Mouse (Mus musculus) gastrocnemius, adult 8-10 months (tissue): Measurements from ENCODE around the gene Mrps23. TPM values are rescaled to one million over a fixed set of nuclear protein-coding genes. Genes with fewer than 3 reads are reported as not detected.
"Not testable (repeated sequence)": the region's sequence is repeated elsewhere in the genome, so short reads cannot be mapped to it uniquely, and the experiment has no call there.

Experiments
- DNase-seq, 2 experiments: peaks; one replicate each; pipeline ENCODE4 v3.0.0; 2022; ENCODE audit warnings: low spot score in 2 of 2
- total RNA-seq, 4 experiments: library from RNA; stranded (reverse); gene quantifications; 2 replicates each; pipeline ENCODE4 v1.2.4; 2022

The Mrps23 gene
- total RNA-seq, 4 experiments from 2014 or later: 119 to 149 (median 140) TPM

DNA sequence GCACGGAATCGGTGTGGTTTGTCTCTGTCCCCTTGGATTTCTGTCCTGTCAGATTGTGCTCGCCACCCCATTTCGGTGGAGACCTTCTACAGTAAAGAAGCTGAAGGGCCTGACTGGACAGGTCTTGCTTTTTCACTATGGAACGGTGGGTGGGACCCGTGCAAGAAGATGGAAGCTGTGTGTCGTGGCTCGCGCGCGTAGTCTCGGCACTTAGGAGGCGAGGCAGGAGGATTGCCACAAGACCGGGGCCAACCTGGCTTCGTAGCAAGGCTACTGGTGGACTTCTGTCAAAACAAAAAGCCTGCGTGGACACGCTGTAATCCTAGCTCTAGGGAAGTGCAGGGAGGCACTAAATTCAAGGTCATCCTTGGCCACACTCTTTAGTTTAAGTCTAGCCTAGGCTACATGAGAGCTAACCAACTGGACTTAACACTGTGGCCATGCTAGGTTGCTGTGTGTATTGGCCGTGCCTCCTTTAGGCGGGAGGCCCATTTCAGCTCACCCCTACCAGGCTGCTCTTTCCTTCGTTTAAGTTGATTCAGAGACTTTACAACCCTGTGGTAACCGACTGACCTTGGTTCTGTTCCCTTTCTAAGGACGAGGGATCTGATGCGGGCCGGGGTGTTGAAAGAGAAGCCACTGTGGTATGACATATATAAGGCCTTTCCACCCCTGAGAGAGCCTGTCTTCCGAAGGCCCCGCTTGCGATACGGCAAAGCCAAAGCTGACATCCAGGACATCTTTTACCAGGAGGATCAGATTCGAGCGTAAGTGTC, 593 bp downstream of the Mrps23 start:
- DNase-seq: no peak

DNA sequence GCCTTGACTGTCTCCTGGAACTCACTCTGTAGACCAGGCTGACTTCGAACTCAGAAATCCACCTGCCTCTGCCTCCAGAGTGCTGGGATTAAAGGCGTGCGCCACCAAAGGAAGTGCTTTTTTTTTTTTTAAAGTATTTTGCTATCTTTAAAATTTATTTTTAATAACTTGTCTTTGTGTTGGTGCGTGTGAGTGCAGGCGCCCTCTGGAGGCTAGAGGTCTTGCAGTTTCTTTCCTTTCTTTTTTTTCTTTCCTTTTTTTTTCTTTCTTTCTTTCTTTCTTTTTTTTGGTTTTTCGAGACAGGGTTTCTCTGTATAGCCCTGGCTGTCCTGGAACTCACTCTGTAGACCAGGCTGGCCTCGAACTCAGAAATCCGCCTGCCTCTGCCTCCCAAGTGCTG, 2.4 kb downstream of the Mrps23 start:
- not testable (repeated sequence) for DNase-seq

DNA sequence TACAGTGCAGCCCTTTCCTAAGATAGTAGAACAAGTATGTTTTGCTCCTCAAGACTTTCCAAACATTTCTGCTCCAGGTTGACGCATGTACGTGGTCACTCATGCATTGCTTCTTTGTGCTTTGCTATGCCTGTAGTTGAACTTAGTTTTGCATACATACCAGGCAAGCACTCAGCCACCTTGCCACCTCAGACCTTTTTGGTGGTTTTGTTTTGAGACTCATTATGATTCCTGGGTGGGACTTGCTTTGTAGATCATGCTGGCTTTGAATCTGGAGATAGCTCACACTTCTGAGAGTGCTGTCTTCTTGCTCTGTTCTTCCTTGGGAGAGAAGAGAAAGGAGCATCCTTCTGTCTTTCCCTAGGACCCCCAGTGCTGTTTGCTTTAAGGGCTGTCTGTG, 3.5 kb downstream of the Mrps23 start:
- DNase-seq: no peak

DNA sequence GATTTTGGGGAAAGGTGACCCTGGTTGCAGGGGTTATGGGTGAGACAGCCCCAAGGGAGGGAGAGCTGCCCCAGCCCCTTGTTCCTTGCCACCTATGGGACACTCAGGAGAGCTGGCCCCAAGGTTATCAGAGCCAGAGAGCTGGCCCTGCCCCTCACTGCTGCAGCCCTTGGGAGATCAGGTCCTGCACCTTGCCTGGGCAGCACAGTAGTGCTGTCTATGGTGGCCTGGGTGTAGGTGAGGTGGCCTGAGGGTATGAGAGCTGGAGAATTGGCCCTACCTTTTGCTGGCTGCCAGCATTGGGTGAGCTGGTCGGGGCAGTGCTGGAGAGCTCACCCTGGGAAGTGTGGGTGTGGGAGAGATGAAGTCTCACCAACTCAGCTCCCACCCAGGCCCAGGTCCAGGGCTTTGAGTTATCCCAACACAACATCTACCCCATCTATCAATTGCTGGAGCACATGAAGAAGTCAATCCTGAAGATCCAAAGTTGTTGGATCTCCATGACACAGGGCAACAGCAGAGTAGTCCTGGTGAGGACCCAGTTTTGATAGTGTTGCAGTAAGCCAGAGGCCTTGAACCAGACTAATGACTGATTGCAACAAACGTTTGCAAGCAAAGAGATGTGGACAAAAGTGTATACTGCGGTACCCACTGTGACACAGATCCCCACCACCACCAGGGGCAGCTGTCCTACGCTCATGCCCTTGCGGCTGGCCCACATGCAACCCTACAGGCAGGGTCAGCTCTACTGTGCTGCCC, 7.8 kb downstream of the Mrps23 start:
- no peak for DNase-seq

DNA sequence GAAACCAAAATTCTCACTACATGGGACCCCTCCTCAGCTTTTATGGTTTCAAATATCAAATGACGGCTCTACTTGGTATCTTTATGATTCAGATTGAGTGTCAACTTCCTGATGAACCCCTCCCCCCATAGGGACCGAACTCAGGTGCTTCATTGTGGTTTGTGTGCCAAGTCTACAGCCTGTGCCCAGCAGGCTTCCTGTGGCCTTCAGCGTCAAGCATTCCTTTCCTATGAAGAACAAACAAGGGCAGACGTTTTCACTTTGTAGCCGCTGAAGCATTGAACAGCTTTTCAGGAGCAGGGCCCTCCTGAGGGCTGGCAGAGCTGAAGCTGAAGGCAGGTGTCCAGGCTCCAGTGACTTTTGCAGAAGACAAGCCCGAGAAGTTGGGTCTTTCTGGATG, 9.6 kb downstream of the Mrps23 start:
- no peak for DNase-seq

DNA sequence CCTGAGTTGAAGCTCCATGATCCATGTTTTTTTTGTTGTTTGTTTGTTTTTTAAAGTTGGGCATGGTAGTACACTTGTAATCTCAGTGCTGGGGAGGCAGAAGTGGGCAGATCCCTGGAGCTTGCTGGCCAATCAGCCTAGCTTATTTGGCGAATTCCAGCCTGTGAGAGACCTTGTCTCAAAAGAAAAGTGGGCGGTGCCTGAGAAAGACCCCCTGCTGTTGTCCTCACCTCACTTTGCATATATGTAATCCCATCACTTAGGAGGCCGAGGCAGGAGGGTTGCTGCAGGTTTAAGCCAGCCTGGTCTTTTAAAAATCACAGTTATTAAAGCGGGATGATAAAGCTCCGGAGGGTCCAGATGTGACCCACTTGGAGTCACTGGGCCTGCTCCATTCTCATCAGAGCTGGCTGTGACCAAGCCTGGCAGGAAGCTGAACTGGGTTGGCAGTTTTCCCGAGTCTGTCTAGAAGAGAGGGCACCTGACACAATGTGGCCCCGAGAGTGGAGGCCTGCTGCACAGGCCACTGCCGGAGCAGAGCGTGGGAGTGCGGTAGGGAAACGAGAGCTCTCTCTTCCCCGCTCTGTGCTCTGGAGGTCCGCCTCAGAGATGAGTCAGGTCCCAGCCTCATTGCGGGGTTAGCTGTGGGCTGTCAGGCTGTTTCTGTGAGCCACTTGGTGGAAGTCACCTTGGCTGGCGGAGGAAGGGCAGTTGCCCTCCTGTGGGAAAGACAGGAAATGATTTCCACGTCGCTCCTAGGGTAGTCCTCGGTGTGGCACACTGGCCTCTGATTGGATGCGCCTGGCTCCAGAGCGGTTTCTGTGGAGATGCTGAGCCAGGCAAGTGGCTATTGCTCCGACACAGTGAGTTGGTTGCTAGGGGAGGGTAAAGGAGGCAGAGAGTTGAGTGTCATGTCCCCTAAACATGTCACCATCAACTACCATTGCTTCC, 11.0 kb downstream of the Mrps23 start:
- no peak for DNase-seq

DNA sequence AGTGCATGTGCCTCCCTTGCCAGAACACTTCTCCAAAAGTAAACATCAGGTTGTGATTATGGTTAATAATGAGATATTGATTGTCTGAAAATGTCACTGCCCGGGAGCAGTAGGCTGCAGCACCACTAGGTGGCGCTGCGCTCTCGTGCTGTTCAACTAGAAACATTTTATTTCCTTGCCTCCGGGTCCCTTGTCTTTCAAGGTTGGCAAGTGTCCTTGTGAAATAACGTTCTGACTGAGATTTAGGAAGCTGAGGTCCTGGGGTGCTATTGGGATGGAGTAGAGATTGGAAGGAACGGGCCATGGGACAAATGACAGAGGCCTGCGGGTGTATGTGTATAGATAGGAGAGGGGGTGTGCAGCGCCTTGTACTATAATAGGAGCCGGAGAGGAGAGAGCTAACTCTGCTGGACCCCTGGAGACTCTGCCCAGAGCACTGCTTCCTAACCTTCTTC, 12.1 kb downstream of the Mrps23 start:
- peak in 1 of 2 experiments; percentile 47 for DNase-seq

DNA sequence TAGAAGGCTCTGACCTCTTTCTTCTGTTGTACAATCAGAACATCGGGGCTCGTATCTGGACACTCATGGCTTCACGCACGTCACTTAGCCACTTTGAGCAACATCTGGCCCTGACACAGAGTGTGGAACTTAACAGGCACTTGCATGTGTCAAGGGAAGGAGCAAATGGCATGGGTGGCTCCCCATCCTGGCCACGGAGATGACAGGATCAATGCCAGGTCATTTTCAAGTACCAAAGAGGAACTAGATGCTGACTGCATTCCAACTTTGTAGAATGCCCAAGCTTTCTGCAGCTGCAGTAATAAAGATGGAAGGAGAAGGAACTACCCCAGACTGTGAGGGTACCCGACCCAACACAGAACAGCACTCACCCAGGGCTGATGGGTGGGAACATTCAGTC, 14.0 kb downstream of the Mrps23 start:
- DNase-seq: no peak

DNA sequence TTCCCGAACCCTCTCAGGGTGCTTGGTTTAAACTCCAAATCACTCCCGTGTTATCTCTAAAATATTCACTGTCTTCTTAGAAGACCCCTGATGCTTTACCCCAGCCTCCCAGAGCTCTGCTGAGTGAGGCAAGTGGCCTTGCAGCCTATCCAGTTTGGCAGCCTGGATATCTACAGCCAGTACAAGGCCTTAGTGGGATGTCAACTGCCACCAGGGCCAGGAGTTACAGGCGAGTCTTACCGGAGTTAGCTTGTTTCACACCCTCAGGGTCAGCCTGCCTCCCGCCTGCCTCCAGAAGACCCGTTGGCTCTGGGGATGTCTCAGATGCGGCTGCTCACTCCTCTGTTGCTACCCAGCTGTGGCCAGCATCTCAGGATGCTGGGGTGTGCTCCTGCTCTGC, 14.4 kb downstream of the Mrps23 start:
- no peak for DNase-seq

DNA sequence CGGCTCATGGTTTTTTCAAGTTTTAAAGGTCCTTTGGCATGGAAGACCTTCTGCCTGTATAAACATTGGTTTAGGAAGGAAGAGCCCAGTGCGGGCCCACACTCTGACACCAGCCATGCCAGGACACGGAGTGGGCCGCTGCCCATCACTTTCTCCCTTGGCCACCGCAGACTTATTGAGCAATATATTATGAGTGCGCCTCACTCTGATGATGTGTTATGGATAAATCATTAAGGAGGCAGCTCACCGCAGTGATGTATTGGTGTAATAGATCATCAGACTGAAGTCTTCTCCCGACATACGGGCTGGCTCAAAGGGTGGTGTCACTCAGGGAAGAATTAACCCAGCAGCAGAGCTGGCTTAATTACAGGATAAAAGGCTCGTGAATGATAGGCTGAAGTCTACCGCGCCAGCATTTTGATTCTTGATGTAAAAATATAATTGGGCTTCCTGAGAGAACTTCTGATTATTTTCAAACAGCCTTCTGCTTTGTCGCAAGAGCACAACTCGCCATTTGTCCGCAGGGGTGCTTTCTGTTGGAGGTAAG, 17.8 kb downstream of the Mrps23 start:
- DNase-seq: no peak

DNA sequence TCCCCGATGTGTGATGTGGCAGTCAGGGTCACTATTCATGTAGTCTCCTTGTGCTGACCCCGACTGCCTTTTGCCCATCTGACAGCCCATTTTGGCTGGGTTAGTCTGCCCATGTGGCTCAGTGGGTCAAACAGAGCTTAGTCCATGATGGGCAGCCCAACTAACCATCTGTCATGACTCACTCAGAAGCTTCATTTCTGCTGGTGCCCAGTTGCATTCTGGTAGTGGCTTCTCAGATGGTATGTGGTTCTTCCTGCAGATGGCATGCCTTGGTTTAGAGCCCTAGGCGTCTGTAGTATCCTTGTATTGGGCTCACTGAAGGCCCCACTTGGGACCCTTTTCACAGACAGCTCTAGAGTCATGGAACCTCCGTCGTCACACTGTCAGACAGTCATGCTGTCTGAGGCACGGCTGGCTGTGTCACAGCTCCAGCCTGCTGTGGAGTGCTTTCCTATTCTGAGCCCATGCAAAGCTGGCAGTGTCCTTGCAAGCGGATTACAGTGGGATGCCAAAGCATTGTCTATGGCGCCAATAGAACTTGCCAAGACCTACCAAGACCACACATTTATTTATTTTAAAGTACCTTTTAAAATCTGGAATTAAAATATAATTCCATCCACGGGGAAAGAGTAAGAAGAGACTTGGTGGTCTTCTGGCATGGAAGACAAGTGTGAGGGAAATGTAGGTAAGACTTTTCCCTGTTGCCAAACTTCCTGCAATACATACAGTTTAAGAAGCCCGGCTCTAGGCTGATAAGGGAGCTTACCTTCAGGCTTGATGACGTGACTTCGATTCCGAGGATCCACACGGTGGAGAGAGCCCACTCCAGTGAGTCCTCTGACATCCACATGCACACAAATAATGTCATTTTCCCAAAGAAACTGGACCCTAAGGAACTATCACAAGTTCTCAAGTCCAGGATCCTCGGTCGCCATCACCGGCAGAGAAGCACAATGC, 23.1 kb downstream of the Mrps23 start:
- no peak for DNase-seq

DNA sequence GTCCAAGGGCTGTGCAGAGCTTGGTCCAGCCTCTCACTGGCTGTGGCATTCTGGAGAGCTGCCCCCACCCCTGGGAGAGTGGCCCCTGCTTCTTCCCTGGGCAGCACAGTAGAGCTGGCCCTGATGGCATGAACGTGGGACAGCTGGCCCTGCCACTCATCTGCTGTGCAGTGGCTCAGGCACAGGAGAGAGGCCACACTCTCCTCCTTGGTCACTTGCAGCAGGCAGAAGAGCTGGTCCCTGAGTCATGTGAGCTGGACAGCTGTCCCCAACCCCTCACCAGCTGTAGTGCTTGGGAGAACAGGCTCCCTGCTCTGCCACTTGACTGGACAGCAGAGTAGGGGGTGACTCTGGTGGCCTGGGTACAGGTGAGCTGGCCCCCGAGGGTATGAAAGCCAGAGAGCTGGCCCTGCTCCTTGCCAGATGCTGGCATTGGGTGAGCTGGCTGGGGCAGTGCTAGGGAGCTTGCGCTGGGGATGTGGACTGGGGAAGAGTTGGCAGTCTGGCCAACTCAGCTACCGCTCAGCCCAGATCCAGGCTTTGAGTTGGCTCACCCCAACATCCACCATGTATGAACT, 27.1 kb downstream of the Mrps23 start:
- peak; percentile 69 to 82 for DNase-seq

DNA sequence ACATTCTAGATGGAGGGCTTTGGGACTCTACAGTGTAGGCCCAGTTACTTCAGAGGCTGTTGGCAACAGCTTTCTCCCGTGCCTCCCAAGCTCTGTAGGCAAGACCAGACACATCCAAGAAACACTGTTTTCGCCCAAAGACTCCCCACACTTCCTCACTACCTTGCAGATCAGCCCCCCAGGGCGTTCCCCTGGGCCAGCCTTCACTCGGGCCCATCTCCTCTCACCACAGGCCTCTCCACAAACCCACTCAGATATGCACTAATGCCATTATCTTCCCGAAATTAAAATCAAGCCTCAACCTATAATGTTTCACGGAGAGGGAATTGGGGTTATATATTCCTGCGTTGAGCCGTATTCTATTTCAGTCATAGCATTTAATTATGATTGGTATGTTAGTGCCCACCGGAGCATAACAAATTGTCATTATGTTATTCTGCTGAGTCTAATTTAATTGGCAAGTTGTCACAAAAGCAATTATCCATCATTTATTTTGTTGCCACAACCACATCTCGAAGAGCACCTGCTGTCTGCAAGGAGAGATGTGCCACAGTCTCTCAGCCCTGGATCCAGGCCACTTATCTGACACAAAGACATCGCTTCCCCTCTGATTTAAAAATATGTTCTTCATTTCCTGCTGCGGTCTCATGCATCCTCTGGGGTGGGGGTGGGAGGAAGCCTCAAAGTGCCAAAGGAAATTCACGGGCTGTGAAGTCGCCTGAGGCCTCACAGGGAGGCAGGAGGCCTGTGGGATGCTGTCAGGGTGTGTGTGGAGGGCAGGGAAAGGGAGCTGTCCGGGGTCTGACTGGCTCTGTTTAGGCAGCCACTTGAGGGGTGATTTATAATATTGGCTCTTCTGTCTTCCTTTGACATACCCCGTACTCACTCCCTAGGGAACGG, 29.6 kb downstream of the Mrps23 start:
- DNase-seq: no peak

DNA sequence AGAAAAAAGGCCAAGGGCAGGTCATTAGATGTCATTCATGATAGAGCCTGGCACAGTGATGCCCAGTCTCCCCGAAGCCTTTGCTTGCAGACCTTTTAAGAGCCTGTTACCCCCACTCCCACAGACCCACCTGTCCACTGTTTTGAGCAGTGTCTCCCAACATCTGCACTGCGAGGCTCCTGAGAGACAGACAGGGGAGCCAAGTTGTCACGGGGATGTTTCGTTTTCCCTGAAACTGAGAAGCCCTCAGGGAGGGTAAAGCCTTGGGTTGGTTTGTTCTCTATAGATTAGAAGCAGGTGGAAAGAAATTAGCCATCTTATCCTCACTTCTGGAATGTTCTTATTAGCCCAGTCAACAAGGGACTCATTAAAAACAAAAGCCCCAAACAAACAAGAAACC, 30.6 kb downstream of the Mrps23 start:
- DNase-seq: no peak

DNA sequence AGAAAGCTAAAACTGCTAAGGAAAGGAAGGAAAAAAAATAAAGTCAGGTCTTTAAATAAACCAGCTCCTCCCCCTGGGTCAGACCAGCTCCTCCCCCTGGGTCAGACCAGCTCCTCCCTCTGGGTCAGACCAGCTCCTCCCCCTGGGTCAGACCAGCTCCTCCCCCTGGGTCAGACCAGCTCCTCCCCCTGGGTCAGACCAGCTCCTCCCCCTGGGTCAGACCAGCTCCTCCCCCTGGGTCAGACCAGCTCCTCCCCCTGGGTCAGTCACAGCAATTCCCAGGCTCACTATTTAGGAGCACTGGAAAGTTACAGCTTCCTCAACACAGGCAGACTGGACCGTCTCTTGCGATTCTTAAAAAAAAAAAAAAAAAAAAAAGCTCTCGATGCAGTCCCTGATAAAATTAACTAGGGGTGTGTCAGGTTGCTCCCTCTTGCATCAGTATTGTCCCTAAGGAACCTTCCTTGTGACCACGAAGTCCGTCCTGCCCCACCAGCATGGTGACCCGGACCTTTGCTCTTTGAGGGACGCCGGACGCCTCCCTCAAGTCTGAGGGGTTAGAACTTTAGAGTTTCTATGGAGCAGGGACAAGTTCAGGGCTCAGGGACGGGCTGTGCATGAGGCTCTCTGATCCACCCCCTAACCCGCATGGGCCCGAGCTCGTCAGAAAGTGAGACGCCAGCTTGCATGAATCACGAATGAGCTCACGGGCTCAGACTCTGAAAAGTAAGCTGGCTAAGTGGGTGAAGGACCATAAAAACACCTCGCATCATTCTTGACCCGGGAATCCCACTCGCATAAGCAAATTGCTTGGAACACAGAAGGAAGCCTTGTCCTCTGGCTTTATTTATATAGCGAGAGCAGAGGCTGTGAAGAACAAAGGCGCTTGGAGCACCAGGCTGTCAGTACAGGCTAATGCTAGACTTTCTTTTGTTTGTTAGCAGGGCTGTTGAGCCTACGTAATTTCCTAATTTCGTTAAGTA, 31.3 kb downstream of the Mrps23 start:
- peak; percentile 63 to 68 for DNase-seq

DNA sequence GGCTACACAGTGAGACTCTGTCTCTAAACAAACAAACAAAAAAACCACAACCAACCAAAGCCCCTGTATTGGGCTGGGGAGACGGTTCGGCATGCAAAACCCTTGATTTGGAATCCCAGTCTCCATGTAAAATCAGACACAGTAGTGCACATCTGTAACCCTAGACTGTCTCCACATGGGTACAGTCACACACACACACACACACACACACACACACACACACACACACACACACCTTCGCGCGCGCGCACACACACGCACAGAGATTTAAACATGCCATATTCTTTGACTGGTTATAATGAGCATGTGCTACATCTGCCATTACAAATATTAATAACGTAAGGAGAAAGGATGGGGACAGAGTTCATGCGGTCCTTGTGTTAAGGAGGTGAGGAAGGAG, 36.1 kb downstream of the Mrps23 start:
- DNase-seq: no peak

DNA sequence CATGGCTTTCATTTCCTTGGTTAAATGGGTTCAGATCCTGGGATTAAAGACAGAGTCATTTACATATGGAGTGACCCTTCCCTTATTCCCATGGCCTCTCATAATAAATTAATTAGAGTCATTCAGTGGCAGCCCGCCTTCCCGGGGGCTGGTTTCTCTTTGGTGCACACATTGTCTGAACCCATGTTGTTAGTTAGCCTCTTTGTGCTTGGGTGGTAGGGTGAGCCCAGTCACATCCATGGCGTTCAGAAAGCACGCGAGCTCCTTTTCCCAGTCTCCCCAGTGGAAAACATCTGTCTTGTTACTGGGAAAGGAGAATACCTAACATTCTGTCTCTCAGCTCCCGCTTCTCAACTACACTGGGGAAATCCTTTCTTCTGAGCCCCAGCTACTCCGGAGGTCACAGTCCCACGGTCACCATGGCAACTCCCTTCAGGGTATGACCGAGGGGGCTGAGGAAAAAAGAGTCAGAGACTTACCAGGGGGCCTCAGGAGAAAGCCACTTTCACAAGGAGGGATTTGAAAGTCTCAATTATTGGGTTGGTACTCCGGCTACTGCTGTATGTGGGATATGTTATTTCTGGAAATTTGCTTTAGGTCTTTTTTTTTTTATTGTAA, 36.7 kb downstream of the Mrps23 start:
- no peak for DNase-seq
